Mouse (Mus musculus): ENCODE results near the gene Vmn1r84.

Vmn1r84 gene

GRCm38 (mm10) chr7:12369173-12369572 is at the start of gene Vmn1r84:
Vmn1r84 (minus strand) TSS chr7:12369273.
- DNase-seq (ENCODE audit: low read depth, low spot score): no peak

GRCm38 (mm10) chr7:12329381-12329780 is 39.7 kb downstream of the Vmn1r84 start, which contains the start of gene Vmn1r83:
Vmn1r83 (minus strand) TSS chr7:12329481.
- DNase-seq (ENCODE audit: low read depth, low spot score): no peak
